Mouse (Mus musculus) left cerebral cortex, postnatal 25 days (tissue): Measurements from ENCODE around the gene Btd. TPM values are rescaled to one million over a fixed set of nuclear protein-coding genes. Genes with fewer than 3 reads are reported as not detected.
"Not testable (repeated sequence)": the region's sequence is repeated elsewhere in the genome, so short reads cannot be mapped to it uniquely, and the experiment has no call there.

ENCODE experiments used
- DNase-seq, 2 experiments: peaks; one replicate each; pipeline ENCODE4 v3.0.0; 2022; ENCODE audit warnings: low spot score in 2 of 2, mixed read lengths in 1 of 2
- intact Hi-C: fragments of 180-260 bp; cut with DNase I; formaldehyde crosslinking; loops from one replicate; pipeline ENCODE4 v1.15.1; 2025
- total RNA-seq, 2 experiments: library from RNA; stranded (reverse); gene quantifications; 2 replicates each; pipeline ENCODE4 v1.2.3; 2021

Btd gene
- 1 to 10 TPM; 7.7 to 8.8 TPM for total RNA-seq

DNA sequence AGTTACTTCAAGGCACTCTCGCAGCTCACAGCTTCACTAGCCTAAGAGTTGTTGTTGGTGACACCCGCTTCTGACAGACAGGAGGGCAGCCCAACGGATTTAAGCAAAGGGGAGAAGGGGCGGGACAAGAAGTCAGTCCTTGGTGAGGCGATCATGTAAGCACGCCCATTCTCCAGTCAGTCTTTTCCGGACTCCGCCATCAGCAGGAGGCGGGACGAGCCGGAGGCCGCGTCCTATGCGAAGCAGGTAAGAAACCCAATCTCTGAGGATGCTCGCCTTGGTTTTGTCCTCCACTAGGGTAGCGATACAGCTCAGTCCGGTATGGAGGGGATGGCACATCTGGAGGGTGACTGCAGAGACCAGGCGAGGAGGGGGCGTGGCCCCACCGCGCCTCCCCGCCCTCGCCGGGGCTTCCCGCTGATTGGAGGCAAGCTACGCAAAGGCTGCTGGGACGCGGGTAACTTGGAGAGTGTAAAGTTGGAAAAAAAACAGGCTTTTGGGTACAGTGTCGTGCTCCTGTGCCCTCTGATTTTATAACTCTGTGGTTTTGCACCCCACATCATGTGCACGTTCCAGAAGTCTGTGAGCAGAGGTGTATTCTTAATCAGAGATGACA is at the start of gene Btd, which contains the start of gene Hacl1:
Gene Btd, plus strand, starts transcription at position 139 of the 616 bp plus-strand sequence.
Gene Hacl1, minus strand, starts transcription at position 397 of the 616 bp plus-strand sequence.
- peak; percentile 88 to 94 for DNase-seq
- intact Hi-C loops: no loop called here

- DNase-seq: no peak
- intact Hi-C loops: no loop called here
Observed at GRCm38 (mm10) chr14:31591243-31591642, 49.6 kb upstream of the Btd start, which contains the start of gene Colq. Gene Colq (minus strand): TSS chr14:31591343.

DNA sequence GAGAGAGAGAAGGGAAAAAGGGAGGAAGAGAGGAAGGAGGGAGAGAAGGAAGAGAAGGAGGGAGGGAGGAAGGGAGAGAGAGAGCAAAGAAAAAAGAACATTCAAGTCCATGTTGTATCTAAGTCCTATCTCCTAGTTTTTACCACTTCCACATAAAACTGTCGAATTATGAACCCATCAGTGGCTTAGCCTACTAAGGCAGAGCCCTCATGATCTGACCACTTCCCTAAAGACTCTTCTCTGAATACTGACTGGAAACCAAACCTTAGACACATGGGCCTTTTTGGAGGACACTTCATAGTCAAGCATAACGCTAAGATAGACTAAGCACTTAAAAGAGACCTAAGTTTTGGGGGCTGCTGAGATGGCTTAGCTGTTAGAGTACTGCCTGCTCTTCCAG is 47.8 kb upstream of the Btd start:
- intact Hi-C loops: no loop called here
- no peak for DNase-seq

DNA sequence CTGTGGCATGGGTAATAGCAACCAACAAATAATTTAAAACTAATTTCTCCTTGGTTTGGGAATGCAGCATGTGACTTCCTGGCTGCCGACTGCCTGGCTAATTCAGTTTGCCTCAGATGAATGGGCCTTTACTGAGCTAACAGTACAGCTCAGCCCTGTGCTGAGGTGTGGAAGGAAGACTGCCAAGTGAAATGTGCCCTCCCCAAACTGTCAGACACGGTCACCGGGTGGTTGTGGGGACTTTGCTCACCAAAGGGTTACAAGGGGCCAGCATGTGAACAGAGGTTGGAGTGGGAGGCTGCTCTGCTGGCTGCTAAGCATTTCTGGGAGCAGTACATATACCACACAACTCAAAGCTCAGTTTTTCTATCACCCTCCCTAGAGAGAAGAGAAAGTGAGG is 46.1 kb upstream of the Btd start:
- intact Hi-C loops: no loop called here
- DNase-seq: no peak

- no peak for DNase-seq
- intact Hi-C loops: no loop called here
Observed at GRCm38 (mm10) chr14:31596408-31596807, 44.4 kb upstream of the Btd start.

DNA sequence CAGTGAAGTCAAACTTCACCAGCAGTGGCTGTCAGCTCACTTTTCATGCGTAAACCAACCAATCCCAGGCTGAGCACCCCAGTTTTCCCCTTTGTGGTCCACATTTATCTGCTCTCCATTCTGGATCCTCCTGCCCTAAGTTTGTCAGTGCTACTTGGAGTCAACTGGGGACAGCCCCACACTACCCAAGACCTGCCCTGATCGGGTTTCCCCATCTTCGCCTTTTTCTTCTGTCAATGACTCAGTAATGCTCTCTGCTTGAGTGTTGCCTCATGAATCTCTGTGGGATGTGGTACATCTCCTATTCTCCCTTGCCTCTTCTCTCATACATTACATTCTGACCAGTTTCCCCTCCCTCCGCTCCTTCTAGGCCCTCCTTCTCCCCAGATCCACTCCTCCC is 43.4 kb upstream of the Btd start:
- intact Hi-C loops: no loop called here
- no peak for DNase-seq

GRCm38 (mm10) chr14:31601908-31602615 is 38.8 kb upstream of the Btd start:
- intact Hi-C loops: loop anchor here (5.0 kb wide), 1 partner anchor 1385 kb away; no protein-coding TSS in a partner anchor
- DNase-seq: no peak

DNA sequence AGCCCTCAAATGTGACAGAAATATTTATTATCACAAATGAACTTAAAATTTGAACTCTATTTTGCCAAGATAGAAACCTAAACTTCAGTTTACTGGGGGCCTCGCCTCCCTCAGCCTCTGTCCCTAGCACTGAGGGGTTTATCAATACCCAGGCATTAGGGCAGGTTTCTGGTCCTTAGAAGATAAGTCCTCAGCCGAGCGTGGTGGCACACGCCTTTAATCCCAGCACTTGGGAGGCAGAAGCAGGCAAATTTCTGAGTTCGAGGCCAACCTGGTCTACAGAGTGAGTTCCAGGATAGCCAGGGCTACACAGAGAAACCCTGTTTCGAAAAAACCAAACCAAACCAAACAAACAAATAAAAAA is 38.2 kb upstream of the Btd start:
- intact Hi-C loops: loop anchor here (5.0 kb wide), 1 partner anchor 1385 kb away; no protein-coding TSS in a partner anchor
- DNase-seq: not testable (repeated sequence)

DNA sequence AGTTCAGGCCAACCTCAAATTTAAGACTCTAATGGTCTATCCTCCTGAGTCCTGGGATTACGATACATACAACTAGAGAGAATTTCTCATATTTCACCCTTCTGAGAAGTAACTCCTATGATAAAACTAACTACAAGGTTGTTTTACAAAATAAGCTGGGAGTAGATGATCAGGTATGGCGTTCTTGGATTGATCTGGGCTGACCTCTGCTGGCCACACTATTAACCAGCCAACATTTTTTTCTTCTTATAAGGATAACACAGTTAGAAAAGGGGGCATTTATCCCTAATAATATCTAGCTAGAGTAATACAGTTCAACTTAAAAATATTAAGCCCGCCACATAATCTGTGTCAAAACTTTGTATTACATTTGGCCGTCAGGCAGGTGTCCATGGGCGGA is 35.9 kb upstream of the Btd start:
- intact Hi-C loops: loop anchor here (2.0 to 5.0 kb wide), 2 partner anchors 84 to 1388 kb away; no protein-coding TSS in a partner anchor
- DNase-seq: peak in 1 of 2 experiments; percentile 28

DNA sequence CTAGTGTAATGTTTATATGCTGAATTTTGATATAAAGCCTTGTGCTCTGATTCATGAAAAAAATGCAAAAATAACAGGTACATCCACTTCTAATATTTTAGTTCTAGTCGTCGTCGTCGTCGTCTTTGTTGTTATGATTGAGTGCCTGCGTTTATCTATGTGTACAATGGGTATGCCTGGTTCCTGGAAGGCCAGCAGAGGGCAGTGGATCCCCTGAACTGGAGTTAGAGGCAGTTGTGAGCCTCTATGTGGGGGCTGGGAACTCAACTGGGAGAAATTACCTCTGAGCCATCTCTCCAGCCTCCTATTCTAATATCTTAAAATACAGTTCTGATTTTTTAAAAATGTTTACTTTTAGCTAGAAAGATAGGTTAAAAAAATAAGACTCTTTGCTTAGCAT is 35.3 kb upstream of the Btd start:
- intact Hi-C loops: loop anchor here (2.0 kb wide), 1 partner anchor 85 kb away; no protein-coding TSS in a partner anchor
- DNase-seq: no peak

DNA sequence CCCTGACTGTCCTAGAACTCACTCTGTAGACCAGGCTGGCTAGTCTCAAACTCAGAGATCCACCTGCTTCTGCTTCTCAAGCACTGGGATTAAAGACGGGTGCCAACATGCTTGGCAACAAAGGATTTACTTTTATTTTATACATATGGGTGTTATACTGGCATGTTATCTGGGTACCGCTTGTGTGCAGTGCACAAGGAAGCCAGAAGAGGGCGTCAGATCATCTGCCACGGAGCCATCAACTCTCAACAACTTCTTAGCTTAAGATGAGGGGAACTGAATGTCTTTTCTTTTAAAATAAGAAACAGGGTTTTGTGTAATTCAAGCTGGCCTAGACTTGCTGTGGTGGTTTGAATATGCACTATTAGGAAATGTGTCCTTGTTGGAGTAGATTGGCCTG is 28.8 kb upstream of the Btd start:
- DNase-seq: no peak
- intact Hi-C loops: no loop called here

DNA sequence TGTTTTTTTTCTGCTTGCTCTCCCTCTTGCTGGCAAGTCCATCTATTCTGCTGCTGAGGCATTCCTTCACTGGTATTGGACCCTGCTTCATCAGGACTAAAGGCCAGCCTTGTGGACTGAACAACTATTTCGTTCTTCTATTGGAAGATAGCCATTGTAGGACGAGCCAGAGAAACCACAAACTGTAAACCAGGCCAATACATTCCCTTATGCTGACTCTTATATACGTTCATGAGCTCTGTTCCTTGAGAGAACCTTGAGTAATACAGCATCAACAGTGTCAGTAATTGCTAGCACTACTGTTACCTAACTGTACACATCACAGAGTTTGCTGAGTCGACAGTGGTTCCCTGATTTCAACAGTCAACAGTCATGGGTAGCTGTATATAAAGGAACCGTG is 27.2 kb upstream of the Btd start:
- no peak for DNase-seq
- intact Hi-C loops: no loop called here

DNA sequence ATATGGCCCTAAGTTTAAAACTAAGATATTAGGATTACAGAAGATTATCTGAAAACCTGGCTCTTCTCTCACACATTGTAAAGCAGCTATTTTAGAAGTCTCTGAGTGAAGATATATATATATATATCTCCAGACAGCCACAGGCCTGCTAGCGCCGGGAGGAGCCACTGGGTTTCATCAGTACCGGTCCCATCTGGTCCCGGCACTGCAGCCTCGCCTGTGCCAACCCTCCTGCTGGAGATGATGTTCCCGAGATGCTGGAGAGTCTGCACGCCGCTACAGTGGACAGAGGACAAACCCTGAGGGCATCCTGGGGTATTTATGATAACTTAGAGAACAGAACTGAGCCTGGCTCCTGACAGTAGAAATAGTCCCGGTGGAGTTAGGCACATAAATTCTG is 23.6 kb upstream of the Btd start:
- intact Hi-C loops: no loop called here
- DNase-seq: peak; percentile 21 to 61

- intact Hi-C loops: no loop called here
- no peak for DNase-seq
Observed at GRCm38 (mm10) chr14:31617997-31618396, 22.8 kb upstream of the Btd start.

DNA sequence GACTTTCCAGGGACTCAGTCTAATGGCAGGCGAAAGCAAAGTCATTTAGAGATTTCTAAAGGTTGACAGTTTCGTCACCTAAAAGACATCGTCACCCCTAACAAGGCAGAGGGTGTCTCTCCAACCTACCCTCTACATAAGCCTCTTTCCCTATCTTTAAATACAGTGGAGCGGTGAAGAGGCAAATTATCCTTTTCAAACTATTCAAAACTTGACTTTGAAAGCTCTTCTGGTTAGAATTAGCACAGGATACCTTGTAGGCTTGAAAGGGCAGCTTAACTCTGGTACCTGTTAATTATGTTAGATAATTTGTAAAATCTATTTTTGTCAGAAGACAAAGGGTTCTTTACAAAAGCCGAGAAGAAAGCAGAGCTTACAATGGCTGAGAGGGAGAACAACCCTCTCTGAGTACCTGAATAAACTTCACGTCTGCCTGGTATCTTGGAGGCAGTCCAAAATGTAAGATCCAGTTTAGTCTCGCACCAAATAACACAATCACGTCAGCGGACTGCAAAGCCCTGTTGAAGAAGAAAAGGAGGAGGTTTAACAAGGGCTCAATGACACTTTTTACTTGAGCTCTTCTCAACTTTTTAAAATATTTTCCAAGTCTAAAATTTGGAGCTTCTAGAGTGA is 20.1 kb upstream of the Btd start:
- intact Hi-C loops: no loop called here
- no peak for DNase-seq

DNA sequence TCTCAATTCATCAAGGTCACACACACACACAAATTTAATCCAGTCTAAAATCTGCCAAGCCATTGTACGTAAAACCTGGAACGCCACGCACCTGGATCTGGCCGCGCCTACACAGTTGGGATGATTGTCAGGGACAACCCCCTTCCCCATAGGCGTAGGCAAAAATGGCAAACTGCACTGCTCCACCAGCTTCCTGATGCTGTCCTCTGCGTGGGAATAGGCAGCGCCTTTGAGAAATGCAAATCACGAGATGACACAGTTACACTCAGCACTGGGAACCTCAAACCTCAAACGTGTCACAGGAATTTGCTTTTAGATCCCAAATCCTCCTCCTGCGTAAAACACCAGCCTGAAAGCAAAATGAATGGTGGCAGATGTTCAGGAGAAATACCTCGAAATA is 18.1 kb upstream of the Btd start:
- DNase-seq: peak; percentile 34 to 92
- intact Hi-C loops: loop anchor here (2.0 kb wide), 1 partner anchor 50 kb away; no protein-coding TSS in a partner anchor

DNA sequence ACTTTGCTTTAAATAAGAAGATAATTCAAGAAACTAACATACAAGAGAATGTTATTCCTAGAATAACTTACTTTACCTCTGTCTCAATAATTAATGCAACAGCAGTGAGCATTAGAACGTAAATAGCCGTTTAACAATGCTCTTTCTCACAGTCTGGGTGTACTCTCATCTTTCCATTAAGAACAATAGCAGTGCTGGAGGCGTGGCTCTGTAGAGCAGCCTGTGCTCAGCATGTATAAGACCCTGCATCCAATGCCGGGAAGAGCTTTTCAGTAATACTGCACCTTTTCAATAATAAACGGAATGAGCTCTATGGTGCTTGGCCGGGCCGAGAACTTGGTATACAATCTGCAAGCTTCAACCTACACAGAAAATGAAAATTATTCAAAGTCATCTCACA is 10.2 kb upstream of the Btd start:
- intact Hi-C loops: no loop called here
- DNase-seq: no peak

GRCm38 (mm10) chr14:31640346-31640889 is 410 bp upstream of the Btd start, which contains the start of gene Gm49387:
Gene Gm49387 (minus strand): TSS chr14:31640878.
- intact Hi-C loops: no loop called here
- DNase-seq: no peak

GRCm38 (mm10) chr14:31641506-31642155 is 803 bp downstream of the Btd start:
- DNase-seq: no peak
- intact Hi-C loops: no loop called here
